Mouse (Mus musculus) left cerebral cortex, postnatal 36 days (tissue): ENCODE results near the gene Rnaseh2c. TPM values are rescaled to one million over a fixed set of nuclear protein-coding genes. Genes with fewer than 3 reads are reported as not detected.

Experiments used
- DNase-seq, 2 experiments: peaks; one replicate each; pipeline ENCODE4 v3.0.0; 2021 to 2022; ENCODE audit warnings: low spot score in 2 of 2, mixed read lengths in 1 of 2
- intact Hi-C: fragments of 180-260 bp; cut with DNase I; formaldehyde crosslinking; loops from one replicate; pipeline ENCODE4 v1.15.1; 2025
- total RNA-seq, 2 experiments: library from RNA; stranded (reverse); gene quantifications; 2 replicates each; pipeline ENCODE4 v1.2.3; 2021

The Rnaseh2c gene
- total RNA-seq, 2 experiments from 2014 or later, result 73.2 to 74.8 TPM

DNA sequence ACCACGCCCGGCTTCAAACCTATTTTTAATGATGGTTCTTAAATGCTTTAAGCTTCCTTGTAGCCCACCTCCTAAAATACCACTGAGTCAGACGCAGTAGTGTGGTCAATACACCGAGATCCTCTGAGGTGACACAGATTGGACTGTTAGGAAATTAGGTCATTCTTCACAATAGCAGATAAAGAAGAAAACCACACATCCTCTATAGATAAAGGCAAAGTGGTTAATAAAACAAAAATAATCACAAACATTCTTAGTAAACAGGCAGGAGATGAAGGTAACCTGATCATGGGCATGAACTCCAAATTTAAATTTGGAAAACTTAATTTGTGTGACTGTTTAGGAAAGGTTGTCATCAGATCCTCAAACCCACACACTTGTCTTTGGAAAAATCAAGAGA, 18.3 kb downstream of the Rnaseh2c start:
- intact Hi-C loops, result loop anchor here (5.0 kb wide), 1 partner anchor 38 kb away; no protein-coding TSS in a partner anchor
- no peak for DNase-seq

DNA sequence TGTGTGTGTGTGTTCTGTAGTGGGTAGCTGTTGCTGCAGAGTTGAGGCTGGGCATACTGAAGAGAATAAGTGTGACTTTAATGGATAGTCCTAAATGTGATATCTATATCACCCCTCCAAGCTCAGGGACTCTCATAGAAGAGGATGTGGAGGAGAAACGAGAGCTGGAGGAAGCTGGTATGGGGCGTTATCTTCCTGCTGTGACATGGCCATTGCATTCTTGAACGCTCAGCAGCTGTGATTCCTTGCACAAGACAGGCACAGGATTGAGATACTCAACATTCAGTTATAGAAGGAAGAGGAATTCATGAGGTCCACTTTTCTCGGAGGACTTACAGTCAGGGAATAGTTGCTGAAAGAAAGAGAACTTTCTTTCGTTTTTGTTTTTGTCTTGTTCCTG, 20.2 kb downstream of the Rnaseh2c start:
- no peak for DNase-seq
- intact Hi-C loops, result loop anchor here (5.0 kb wide), 1 partner anchor 40 kb away; no protein-coding TSS in a partner anchor

DNA sequence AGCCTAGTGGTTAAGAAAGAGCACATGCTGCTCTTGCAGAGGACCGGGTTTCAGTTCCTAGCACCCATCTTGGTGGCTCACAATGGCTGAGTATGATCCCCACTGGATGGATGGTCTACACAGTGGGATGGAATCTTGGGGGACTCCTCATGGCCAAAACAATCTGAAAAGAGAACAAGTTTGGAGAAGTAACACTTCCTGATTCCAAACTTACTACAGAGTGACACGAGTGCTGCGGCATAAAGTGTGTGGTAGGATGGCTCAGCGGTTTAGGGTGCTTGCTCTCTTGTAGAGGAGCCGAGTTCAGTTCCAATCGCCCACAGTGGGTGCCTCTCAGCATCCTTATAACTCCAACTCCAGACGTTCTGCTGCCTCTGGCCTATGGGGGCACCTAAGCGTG, 23.6 kb downstream of the Rnaseh2c start:
- intact Hi-C loops, result no loop called here
- DNase-seq, result no peak

DNA sequence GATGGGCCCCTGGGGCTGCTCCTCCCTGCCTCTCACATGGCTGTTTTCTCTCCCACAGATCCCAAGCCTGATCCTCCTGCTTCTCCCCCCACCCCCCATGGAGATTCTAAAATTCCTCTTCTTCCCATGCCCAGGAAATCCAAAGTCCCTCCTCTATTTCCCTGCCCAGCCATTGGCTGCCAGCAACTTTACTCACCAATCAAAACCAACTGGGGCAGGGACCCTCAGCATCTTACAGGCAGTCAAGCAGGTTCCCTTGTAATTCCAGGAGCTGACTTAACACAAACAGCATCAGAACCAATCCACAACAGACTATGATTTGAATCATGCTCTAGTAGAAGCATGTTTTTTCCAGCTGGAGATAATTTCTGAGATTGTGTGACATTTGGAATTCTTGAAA, 28.2 kb downstream of the Rnaseh2c start:
- no peak for DNase-seq
- intact Hi-C loops, result no loop called here

DNA sequence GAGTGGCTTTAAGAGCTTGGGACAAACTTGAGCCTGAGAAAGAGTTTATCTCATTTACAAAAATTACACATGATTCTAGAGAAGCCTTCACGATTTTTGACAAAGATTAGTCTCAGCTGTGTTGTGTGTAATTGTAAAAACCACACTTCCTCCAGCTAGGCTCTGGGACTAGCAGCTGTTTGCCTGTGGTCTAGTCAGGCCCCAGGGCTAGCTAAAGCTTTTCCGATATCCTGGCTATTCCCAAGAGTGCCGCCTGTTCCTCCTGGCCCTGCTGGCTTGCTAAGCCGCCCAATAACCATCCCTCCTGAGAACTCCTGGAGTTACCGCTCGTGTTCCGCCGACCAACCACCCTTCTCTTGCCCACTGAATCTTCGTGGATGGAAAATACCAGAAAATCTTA, 30.4 kb downstream of the Rnaseh2c start:
- no peak for DNase-seq
- intact Hi-C loops, result no loop called here

DNA sequence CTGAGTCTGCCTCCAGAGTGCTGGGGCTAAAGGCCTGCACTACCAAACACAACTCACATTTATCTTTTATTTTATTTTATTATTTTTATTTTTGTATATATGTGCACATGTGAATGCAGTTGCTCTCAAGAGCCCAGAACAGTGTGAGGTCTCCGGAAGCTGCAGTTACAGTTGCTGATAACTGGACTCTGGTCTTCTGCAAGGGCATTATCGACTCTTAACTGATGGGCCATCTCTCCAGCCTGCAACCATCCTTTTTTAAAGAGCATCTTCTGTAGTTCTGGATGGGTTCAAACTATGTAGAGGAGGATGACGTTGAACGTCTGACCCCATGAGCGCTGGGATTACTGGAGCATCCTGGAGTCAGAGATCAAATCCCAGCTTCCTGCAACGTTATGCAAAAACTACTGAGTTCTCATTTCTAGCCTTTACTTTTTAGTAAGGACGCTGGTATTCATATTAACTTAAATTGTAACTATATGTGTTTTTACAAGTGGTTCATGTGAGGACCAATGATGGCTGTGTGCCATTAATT, 34.4 kb downstream of the Rnaseh2c start:
- intact Hi-C loops, result loop anchor here (5.0 kb wide), 1 partner anchor 69 kb away; the partner anchor contains the start of gene Ap5b1
- no peak for DNase-seq

DNA sequence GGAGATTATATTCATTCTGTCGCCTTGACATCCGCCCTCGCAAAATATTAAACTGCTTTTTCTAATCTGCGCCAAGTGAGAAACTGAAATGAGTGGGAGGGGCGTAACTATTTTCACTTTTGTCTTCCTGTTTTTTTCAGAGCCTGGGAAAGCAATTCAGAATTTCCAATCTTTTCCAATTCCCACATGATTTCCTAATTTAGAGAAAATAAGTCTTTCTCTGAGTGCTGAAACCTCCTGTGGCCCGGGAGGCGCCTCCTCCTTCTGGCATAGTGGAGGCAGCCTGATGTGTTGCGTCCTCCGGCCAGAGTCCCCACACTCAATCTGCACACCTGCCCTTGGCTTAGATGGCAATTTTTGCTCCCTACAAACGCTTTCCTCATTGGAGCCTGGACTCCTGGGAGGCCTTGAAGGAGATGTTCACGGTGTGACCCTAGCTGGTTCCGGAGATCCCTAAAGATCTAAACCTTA, 34.9 kb downstream of the Rnaseh2c start:
- intact Hi-C loops, result loop anchor here (5.0 kb wide), 1 partner anchor 69 kb away; the partner anchor contains the start of gene Ap5b1
- DNase-seq, result peak; percentile 43 to 46

DNA sequence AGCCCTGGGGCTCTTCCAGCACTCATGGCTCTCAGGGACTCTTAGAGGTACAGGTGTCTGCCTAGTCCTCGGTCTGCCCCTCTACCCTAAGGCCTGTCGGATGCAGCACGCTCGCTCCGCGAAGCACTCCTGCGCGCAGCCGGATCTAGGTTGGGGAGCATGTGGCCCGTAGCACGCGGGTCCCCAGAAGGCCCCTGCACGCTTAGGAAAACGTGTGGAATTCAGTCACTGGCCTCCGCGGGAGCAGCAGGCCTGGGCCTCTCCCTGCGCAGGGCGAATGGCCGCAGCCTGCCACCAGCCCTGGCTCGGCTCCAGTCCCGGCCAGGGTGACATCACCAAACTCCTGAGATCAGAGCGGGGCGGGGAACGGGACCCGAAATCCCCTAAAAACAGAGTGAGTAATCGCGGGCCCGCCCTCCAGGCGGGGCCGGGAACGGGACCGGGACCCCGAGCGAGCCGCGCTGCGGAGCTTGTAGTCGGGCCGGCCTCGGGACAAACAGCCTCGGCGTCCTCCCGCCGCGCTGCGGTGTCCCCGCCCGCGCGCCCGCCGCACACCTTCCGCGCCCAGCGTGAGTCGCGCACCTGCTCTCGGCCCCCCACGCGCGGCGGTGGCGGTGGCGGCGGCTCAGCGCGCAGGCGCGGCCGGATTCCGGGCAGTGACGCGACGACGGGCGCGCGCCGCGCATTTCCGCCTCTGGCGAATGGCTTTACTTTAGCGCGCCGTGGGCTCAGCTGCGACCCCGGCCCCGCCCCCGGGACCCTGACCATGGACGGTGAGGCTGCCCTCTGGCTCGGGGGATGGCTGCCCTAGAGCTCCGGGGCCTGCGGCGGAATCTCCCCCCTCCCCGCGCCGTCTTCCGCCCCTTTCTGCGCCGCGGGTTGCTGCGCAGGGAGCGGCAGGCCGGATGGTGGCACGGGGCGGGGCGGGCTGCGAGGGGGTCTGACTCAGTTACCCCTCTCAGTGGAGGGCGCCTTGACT, 35.7 kb downstream of the Rnaseh2c start, which contains the start of gene Rela:
Gene Rela, plus strand, starts transcription at position 415 of the 979 bp plus-strand sequence.
- DNase-seq, result peak; percentile 90 to 95
- intact Hi-C loops, result loop anchor here (5.0 kb wide), 1 partner anchor 70 kb away; the partner anchor contains the start of gene Ap5b1

DNA sequence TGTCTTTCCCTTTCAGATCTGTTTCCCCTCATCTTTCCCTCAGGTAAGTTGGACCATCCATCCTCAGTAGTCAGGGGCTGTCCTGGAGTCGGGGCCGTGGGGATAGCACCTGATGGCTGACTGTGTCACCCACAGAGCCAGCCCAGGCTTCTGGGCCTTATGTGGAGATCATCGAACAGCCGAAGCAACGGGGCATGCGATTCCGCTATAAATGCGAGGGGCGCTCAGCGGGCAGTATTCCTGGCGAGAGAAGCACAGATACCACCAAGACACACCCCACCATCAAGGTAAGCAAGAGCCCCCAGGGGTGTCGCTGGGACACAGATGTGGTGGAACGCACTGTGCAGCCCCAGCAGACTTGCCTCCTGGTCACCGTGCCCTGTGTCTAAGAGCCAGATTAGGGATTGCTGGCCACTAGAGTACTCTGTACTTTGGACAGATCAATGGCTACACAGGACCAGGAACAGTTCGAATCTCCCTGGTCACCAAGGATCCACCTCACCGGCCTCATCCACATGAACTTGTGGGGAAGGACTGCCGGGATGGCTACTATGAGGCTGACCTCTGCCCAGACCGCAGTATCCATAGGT, 36.8 kb downstream of the Rnaseh2c start:
- intact Hi-C loops, result loop anchor here (5.0 kb wide), 1 partner anchor 71 kb away; the partner anchor contains the start of gene Ap5b1
- no peak for DNase-seq

DNA sequence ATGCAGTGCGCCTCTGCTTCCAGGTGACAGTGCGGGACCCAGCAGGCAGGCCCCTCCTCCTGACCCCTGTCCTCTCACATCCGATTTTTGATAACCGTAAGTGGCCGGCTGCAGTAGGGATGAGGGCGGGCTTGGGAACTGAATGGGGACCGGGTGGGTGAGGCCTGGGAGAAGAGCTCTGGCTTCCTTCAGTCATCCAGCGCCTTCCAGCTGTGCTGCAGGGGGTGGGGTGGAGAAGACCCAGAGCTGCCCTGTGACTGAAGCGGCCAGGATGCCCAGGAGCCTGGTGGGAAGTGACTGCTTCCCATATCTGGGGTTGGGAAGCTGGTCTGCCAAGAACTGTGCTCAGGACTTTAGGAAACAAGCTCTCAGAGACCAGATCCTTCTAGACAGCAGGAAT, 38.7 kb downstream of the Rnaseh2c start:
- intact Hi-C loops, result no loop called here
- no peak for DNase-seq

DNA sequence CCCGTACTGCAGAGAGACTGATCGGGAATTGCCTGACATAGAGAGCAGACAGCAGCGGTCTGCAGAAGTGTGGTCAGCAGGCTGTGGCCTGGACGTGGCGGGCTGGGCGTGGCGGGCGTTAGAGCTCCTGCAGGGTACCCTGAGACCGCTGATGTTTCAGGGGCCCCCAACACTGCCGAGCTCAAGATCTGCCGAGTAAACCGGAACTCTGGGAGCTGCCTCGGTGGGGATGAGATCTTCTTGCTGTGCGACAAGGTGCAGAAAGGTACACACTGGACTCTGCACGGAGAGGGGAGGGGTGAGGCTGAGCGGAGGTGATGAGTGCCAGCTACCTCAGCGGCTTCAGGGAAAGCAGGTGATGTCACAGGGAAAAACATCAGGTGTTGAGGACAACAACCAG, 39.3 kb downstream of the Rnaseh2c start:
- intact Hi-C loops, result no loop called here

DNA sequence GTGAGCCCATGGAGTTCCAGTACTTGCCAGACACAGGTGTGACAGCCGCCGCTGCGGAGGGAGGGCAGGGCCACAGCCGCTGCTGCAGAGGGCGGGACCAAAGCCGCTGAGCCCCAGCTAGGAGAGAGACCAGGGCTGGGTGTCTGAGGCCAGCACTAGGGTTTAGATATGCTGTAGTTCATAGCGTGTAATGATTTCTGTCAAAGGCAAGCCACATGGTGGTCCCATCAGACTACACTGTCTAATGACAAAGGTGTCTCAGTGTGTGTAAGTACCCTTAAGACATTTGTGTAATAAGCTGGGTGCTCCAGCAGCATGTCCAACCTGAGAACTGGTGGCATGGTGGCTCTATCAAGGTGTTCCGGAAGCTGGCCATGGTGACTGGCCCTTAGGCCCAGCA, 40.0 kb downstream of the Rnaseh2c start:
- intact Hi-C loops, result no loop called here

More for the DNA sequence above, 39.3 kb downstream of the Rnaseh2c start:
- DNase-seq, result no peak

DNA sequence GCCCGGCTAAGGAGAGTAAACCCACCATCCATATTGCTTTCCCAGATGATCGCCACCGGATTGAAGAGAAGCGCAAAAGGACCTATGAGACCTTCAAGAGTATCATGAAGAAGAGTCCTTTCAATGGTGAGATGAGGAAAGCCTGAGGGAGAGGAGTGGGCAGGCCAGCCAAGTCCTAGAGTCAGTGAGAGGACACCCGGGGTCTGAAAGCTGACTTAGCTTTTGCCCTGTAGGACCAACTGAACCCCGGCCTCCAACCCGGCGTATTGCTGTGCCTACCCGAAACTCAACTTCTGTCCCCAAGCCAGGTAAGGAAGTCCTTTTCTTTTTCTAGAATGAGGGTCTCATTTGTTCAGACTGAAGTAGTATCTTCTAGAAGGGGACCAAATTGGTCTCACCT, 43.6 kb downstream of the Rnaseh2c start:
- DNase-seq, result no peak
- intact Hi-C loops, result loop anchor here (5.0 kb wide), 1 partner anchor 38 kb away; no protein-coding TSS in a partner anchor

More for the DNA sequence above, 40.0 kb downstream of the Rnaseh2c start:
- no peak for DNase-seq

DNA sequence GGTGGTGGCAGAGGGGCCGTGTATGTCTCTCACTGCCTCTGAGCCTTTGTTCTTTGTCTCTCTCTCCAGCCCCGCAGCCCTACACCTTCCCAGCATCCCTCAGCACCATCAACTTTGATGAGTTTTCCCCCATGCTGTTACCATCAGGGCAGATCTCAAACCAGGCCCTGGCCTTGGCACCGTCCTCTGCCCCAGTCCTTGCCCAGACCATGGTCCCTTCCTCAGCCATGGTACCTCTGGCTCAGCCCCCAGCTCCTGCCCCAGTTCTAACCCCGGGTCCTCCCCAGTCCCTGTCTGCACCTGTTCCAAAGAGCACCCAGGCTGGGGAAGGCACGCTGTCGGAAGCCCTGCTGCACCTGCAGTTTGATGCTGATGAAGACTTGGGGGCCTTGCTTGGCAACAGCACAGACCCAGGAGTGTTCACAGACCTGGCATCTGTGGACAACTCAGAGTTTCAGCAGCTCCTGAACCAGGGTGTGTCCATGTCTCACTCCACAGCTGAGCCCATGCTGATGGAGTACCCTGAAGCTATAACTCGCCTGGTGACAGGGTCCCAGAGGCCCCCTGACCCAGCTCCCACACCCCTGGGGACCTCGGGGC, 45.2 kb downstream of the Rnaseh2c start:
- intact Hi-C loops, result loop anchor here (5.0 kb wide), 1 partner anchor 40 kb away; no protein-coding TSS in a partner anchor
- no peak for DNase-seq

DNA sequence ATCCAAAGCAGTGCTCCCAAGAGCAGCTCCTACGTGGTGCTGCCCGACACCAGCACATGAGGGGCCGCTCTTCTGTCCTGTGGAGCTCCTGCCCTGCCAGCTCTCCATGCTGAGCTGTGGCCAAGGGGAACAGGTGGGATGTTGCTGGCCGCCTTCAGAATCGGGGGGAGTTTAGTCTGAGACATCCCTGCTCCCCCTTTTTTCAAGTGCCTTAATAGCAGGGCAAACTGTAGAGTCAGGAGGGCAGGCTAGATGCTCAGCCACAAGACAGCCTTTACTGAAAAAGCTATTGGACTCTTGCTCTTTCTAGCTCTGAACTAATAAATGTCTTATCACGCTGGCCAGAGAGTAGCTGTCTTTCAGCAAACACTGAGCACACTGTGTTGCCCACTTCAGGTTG, 46.1 kb downstream of the Rnaseh2c start:
- intact Hi-C loops, result loop anchor here (5.0 kb wide), 1 partner anchor 40 kb away; no protein-coding TSS in a partner anchor
- no peak for DNase-seq

DNA sequence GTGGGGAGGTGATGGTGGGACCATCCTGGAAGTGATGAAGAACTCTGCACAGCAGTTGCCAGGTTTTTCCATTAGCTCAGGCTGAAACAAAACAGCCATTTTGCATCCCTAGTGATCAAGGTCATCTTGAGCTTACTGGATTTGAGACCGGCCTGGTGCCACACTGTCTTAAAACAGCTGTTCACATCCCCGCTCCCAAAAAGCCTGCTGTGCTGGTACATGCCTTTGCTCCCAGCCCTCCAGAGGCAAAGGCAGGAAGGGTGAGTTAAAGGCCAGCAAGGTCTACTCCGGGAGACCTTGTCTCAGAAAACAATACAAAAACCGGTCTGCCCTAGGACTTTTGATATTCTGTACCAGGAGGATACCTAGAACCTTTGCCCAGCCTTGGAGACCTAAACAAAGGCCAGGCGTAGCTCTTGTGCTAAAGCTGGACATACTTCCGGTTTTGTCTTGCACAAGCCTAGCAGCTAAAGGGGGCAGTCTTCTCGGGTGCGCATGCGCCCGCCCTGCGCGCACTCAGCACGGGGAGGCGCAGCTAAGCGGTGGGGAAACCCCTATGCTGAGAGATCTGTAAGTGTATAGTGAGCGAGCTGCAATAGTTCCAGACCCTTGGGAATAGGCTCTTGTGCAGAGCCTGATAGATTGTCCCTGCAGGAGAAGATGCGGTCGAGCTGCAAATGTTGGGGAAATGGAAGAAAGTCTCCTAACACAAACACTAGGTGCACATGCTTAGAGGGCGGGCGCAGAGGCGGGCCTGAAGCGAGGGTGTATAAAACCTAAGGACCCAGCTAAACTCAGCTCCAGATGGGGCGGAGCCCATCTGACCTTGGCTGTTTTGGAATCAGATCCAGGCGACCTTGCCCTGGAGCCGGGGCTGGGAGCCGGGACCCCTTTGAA, 47.0 kb downstream of the Rnaseh2c start:
- intact Hi-C loops, result loop anchor here (5.0 kb wide), 1 partner anchor 41 kb away; no protein-coding TSS in a partner anchor

DNA sequence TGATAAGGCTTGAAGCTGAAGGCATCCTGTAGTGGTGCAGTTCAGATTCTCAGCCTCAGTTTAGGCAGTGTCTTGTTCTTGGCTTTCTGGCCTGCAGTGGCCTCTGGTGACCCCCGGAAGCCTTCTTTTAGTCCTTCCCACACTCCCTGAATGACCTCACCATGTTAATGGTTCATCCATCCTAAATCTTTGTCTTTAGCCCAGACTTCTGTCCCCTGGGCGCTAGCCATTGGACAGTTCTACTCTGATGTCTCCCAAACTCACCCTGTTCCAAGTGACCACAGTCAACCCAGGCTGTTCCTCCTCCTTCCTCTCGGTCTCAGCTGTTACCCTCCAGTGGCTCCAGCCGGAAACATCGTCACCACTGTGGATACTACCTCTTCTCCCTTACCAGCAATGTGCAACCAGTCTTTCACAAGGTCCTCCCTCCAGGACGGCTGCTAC, 47.6 kb downstream of the Rnaseh2c start:
- no peak for DNase-seq
- intact Hi-C loops, result loop anchor here (5.0 kb wide), 1 partner anchor 42 kb away; no protein-coding TSS in a partner anchor

More for the DNA sequence above, 47.0 kb downstream of the Rnaseh2c start:
- DNase-seq, result peak; percentile 80 to 82
